Mouse (Mus musculus): ENCODE results near the gene Nxpe5.

- TF ChIP-seq CHD2 (IDR thresholded peaks at IDR 0.05; ENCODE audit: low read depth, low read length) (no peak), MAFK (IDR thresholded peaks at IDR 0.05; ENCODE audit: insufficient read depth, low read depth, low read length) (no peak), ZC3H11A (IDR thresholded peaks at IDR 0.05; ENCODE audit: borderline replicate concordance, low read depth, low read length) (no peak), HCFC1 (IDR thresholded peaks at IDR 0.05; ENCODE audit: borderline replicate concordance, insufficient read depth, low read length) (no peak)
Observed at GRCm38 (mm10) chr5:138253061-138253460, 27.4 kb downstream of the Nxpe5 start.

All from ES-E14 (cell line).